Mouse (Mus musculus) A20 (cell line): ENCODE data around the gene Lpar1.

Experiments
- DNase-seq: peaks from one replicate; pipeline ENCODE4 v3.0.0-alpha.2; 2011; ENCODE audit warnings: low read depth, low spot score

Gene Lpar1

DNA sequence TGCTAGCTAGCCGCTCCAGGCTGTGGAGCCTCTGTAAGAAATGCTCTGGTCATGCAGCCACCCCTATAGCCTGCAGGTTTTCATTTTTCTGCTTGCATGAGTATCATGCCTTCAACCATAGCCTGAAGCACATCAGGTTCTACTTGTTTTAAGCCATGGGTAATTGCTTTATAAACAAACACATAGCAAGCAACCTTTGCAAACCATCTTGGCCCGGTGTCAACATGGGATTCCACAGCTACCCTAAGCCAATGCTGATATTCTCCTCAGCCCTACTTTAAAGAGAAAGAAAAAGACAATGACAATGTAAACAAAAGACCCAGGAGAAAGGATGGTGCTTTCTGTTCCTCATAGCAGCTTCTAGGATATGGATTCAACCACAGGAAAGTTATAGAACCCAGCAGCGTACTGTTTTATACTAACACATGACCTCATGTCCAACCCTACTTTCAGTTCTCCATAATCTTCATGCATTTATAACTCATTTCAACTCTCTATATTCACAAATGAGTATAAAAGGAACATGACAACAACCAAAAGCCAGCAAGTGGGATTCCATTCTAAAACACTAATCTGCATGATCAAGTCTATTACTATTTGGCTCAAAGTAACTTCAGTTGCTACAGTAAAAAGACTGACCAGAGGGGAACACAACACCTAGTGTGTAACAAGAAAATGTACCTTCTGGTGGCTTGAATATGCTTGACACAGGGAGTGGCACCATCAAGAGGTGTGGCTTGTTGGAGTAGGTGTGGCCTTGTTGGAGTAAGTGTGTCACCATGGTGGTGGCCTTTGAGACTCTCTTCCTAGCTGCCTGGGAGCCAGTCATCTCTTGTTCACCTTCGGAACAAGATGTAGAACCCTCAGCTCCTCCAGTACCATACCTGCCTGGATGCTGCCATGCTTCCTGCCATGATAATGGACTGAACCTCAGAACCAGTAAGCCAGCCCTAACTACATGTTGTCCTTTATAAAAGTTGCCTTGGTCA lies 46.9 kb downstream of the Lpar1 start:
- DNase-seq = no peak

DNA sequence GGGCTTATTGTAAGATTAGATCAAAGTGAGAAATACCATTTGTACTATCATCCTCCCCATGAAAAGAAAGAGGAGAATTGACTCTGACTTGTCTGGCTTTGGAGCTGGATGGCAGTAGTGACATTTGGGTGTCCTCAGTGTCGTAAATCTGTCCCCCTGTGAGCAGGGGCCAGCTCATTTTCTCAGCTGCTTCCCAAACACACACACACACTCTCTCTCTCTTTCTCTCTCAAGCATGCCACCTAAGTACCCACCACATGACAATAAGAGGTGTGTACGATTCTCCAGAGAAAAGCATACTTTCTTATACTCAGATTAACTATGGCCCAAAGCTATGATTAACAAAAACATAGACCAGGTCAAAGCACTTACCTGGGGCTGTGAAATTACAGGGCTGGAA lies 49.4 kb downstream of the Lpar1 start:
- DNase-seq = no peak

DNA sequence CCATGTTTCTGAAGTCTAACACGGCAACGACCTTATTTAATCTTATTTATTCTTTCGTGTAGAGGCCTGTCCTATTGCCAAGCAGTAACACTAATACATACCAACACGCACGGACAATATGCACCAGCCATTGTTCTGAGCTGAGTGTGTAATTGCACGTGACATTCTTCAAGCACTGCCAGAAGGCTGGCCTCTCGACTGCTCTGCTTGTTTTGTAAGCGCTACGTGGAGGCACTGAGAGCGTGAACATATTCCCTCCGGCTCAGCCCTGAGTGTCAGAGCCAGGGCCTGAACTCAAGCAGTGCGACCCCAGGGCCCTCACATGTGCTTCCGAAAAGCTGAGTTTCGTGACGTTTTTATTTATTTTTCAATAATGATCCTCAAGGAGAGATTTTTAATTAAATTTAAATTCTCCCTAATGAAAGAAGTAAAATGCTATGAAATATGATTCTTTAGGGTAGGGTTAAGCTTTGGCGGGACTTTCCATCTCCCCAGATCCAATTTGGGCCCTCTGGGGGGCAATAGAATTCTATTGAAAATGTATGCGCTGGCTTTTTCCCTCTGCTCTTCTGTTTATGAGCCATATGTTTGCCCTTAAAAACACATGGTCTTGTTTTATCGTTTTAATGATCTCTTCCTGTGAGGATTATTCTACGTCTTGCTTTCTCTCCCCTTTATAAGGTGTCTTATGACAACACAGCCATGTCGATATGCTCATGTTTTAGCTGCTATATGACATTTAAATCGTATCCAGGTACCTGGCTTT lies 52.5 kb downstream of the Lpar1 start:
- no peak for DNase-seq

DNA sequence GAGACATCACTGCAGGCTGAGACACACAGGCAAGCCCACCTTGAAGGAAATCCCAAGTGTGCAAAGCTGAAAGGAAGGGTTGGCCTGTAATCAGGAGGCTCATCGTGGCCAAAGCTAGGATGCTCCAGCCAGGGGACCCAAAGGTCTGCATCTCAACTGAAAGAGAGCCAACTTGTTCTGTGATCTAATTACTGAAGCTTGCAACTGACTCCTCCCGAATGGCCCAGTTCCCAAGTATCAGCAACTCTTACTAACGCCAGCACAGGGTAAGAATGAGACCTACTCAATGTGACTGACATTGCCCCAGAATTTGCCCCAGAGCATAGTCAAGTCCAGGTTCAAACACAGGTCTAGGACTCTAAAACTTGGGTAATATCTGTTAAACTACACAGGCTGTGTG lies 53.9 kb downstream of the Lpar1 start:
- DNase-seq = no peak

DNA sequence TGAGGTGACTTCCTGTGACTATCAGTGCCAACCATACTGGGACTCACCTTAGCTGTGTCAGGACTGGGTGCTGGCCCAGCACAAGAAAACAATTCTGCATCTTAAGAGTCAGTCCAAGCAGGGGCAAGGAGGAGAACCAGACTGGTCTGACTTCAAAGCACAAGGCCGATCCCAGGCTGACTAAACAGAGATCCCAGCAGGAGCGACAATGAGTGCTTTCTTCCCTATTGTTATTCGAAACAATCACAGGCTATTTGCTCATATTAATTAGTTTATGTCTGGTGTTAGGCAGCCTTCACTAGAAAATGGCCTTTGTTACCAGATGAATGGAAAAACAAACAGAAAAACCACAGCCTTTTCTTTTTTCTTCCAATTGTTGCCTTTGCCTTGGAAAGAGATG lies 54.5 kb downstream of the Lpar1 start:
- DNase-seq = no peak

DNA sequence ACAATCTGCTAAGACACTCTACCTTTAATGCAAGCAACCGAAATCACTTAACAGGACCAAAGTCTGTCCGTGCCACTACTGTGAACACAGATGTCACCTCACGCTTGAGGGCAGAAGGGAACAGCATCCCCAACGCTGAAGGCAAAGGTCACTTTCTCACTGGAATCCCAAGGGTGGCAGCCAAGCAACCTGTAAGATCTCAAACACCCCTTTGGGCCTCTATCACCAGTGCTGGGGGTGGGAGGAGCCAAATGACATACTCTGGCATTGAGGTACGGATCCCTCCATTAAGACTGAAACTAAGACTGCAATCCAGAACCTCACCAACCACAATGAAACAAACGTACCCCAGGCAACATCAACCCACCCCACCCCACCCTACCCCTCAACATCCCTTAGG lies 55.0 kb downstream of the Lpar1 start:
- DNase-seq = no peak

DNA sequence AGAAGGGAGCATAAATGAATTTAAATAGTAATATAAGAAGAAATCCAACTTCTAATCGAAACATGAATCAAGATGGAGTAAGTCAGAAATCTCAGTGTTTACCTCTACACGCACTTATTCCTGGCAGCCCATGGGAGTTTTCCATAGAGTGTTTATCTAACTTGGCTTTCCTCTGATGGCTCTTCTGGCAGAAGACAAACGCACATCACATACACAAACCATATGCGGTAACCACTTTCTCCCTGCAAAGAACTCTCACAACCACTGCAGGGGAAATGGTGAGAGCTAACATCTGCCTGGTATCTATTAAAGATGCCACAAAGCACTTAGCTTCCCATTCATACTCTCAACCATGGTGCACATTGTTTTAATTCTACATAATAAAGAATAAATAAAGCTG lies 56.4 kb downstream of the Lpar1 start:
- DNase-seq = no peak

DNA sequence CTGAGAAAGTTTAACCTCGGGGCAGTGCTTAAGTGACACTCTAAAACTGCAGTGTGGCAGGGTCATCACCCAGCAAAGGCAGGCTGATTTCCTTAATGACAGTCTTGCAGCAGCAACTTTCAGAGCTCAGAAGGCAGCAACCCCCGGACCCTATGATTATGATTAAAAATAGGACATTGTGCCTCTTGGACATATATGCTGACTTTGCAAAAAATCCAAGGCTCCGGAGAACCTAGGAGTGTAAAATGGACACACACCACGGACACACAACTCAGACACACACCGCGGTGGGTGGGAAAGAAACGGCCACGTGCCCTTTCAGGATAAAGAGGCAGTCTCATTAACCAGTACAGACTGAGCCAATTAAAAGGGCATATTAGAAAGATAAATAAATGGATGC lies 57.0 kb downstream of the Lpar1 start:
- no peak for DNase-seq

DNA sequence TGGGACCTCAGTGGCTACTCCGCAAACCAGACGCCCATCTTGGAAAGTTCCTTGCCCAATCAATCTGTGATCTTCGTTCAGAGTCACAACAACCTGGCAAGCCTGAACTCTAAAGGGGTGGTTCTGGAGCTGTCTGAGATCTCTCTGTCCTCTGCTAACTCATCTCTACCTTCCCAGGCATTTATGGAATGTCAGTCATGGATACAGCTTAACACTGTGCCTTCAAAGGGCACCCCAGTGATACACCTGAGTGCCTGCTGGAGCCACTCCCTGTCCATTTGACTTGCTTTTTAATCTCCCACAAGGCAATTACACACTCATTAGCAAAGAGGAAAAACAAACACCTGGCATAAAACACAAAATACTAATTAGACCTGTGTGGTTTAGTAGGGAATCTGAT lies 62.0 kb downstream of the Lpar1 start:
- no peak for DNase-seq

DNA sequence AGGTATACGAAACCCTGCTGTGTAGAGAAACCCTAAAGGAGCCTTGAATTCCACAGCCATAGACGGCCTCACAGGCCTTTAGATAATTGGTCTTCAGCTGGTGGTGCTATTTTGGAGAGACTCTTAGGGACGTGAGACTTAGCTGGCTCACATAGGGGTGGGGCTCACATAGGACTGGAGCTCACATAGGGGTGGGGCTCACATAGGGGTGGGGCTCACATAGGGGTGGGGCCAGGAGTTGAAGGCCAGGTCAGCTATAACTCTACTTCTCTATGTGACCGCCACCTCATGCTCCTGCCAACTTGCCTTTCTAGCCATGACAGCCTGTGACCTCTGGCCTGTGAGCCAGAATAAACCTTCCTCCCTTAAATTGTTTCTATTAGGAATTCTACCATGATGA lies 63.3 kb downstream of the Lpar1 start:
- DNase-seq = no peak

DNA sequence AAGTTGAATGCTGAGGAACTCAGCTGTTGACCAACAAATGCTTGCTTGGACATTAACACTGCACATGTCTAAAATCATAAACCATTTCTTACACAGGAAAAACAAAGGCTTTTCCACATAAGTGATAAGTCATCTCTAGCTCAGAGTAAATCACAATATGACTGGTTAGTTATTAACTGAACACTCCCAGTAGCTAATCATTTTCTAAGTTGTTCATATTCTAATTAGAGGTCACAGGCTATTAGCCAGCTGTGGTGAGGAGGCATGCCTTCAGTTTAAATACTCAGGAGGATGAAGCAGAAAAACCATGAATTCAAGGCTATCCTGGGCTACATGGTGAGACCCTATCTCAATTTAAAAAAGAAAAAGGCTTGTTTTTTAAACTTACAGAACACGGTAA lies 75.1 kb downstream of the Lpar1 start:
- no peak for DNase-seq

DNA sequence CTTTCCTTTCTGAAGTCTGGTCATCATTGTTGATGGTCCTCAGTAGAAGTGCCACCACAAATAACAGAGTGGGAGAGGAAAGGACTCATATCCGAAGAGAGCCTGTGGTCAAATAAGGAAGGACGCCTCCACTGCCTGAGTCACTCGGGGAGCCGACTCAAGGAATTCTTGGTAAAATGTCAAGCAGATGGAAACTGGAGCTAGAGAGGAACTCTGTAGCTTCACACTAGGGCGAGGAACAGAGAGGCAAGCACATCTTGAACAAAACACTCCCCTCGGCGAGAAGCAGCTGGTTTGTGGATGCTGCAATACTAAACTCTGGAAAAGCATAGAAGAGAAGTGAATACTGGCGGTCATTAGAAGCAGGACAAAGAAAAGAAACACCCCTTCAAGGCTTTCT lies 76.0 kb downstream of the Lpar1 start:
- no peak for DNase-seq

DNA sequence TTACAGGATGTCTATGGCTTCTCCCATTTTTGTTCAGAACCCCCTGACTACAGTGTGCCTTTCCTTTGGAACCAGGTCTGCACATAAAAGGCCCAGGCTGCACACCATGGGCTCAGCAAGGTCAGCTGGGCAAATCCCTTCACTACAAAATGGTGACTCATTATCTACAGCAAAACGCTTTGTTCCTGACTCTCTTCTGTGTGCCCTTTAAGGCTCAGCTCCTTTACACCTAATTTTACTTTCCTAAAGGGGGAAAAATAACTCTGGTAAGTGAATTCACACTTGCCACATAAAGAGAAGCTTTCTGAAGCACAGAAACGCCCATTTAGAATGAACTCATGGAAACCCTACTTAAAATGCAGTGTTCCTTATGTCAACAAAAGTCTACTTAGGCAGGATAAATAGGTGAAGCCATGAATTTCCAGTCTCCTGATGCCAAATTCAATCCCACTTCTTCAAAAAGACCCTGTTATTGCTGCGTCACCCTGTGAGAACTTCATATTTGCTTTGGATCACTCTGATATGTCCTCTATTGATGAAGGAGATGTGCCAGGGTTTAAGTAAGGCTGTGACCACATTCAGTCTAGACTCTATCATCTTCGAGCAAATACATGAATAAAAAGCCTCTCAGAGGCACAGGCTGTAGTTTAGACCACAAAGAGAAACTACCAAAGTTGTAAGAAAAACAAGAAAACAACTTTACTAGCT lies 82.3 kb downstream of the Lpar1 start:
- no peak for DNase-seq

DNA sequence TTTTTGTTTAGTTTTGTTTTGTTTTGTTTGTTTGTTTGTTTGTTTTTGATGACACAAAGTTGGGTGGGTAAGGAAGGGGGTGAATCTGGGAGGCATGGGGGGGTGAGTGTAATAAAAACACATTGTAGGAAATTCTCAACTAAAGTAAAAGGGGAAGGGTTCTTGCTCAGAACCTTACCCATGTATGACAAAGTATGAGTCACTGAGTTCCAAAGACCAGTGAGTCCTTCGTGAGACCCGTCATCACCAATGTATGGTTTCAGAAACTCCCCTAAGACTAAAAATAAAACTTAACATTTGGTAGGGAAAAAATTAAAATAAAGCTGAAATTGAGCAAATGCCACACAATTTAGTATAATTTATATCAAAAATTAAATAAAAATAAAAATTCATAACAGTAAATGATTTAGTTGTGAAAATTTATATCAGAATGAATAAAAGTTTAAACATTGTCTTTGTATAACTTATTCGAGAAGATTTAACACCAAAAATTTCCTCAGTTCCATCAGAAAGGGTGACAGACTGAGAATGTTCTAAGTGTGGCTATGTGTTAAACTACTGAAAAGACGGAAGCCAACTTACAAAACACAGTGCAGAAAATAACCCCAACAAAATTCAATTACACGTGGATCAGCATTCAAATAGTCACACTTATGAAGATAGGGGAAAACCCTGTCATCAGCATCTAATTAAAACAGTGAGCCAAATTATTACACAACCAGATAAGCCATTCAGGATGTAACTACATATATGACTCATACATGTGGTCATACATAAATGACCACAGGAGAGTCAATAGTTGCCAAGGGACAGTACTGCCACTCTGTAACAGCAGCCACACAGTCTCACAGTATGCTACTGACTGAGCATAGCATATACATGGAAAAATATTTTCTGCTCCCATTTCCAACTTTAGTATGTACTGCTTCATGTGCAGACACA lies 83.8 kb downstream of the Lpar1 start:
- DNase-seq = no peak

DNA sequence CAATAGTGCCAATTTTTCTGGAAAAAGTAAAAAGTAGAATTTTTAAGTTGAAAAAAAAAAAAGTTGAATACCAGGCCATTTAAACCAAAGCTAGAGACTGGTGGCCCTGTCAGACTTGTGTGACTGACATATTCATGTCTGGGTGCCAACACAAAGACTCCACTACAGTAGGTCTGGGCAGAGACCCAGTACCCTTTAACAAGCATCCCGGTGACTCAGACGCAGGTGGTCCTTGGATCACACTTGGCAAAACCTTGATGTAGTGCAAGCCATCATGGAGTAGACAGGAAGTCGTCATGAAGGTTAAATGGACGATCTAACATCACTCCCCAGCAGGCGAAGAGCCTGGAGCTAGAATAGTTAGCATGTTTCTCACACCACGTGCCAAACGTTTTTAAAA lies 84.7 kb downstream of the Lpar1 start:
- DNase-seq = no peak

DNA sequence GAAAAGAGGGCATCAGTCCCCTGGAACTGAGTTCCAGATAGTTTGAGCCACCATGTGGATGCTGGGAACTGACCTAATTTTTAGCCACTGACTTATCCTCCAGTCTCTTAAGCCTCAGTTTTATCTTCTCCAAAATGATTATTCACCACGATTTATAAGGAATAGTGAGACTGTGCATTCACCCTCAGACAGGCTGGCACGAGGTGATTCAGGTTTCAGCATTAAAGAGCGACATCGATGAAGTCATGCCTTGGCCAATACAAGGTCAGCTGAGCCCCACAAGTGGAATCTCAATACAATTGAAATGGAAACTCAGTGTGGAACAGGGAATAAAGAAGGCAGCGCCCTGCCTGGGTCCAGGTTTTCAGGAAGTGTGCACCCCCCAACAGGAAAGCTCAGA lies 88.1 kb downstream of the Lpar1 start:
- DNase-seq = no peak

DNA sequence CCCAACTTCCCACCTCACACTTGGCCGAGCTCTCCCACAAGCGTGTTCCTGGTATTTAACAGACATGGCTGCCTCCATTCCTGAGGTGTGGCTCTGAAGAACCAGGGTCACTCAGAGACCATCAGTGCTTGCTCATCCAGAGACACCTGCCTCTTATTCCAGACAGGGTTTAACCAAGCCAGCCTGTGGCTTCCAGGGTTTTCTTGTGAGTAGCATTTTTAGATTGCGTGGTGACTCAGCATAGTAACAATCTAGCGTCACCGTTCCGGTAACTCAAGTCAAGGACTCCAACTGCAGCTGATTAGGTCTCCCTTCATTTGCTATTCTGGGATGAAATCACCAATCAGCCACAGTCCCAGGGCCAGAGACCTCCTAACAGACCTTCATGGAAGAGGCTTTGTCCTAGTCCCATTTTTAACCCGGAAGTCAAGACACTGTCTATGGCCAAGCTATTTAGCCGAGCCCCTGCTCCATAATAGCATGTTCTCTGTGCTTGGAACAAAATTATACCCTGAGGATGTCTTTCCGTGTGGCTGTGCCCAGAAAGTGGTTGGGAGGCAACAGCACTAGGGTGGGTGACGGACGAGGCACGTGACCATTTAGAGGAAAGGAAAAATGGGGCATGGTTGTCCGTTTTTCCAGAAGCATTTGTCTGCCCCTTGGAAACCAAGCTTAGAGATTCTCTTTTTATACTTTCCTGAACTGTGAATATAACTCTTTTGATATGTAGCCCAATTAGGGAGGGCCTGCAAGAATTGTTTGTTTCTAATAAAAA lies 89.1 kb downstream of the Lpar1 start:
- no peak for DNase-seq

DNA sequence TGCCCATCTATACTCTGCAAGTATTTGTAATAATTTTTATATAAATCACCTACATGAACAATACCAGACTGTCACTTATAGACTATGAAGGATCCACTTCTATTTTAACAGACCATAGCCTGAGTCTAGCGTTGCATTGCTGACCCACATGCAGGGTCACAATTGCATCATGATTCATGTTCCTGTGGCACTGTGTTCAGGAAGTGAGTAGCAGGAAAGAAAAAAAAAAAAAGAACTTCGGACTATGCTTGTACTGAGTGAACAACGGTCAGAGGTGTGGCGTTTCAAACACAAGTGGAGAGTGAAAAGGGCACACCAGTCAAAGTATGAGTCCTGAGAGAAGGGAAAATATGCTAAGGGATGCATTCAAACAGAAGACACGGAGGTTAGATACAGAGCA lies 90.7 kb downstream of the Lpar1 start:
- DNase-seq = no peak

DNA sequence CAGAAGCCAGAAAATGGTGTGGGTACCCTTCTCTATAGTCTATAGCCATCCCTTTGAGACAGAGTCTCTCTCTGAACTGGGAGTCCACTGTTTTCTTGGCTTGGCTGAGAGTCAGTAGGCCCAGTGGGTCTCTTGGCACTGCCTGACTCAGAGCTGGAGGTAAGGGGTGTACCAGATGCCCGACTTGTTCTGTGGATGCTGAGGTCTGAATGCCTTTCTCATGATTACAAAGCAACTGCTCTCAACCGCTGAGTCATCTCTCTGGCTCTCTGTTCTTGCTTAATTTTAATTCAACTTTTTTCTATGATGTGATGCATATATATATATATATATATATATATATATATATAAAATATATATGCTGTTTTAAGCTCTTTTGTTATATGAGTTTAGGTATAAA lies 91.1 kb downstream of the Lpar1 start:
- DNase-seq = no peak

DNA sequence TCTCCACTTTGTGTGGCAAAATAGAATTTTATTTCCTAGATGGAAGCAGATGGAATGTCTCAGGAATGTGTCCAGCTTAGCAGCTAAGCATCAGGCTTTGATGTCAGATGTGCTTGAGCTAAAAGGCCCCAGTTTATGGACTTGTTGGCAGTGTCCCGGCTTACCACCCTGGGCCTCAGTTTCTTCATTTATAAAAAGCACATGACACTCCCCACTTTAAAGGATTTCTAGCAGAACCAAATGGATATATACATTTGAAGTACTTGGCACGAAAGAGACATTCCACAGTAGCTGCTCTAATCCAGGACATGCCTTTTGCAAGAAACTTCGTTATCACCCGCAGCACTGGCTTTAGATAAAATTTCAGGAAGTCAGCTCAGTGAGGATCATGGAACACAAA lies 100.4 kb downstream of the Lpar1 start:
- DNase-seq = no peak
